Mouse (Mus musculus) limb, embryonic 15.5 days (tissue): ENCODE data around the gene Polr2e. TPM values are rescaled to one million over a fixed set of nuclear protein-coding genes. Genes with fewer than 3 reads are reported as not detected.
A peak's percentile ranks its signal among the peaks of the same experiment; 100 is the strongest.

Source experiments
- ATAC-seq: fragments of 200-750 bp; cut with Nextera tagmentation; 2 replicates; pipeline ENCODE4 v1.8.0; 2017; ENCODE audit warnings: low read depth, moderate TSS enrichment; ENCODE audit not compliant: insufficient number of reproducible peaks, low FRiP score, low TSS enrichment
- H3K27ac ChIP-seq: fragments of 300-500 bp; sonication (generic); 2 replicates; pipeline ENCODE4 v1.5.1; 2015; ENCODE audit warnings: moderate library complexity, mild to moderate bottlenecking, inconsistent platforms
- H3K27me3 ChIP-seq: fragments of 300-500 bp; sonication (generic); 2 replicates; pipeline ENCODE4 v1.6.1; 2015; ENCODE audit warnings: inconsistent platforms
- H3K36me3 ChIP-seq: fragments of 300-500 bp; sonication (generic); 2 replicates; pipeline ENCODE4 v1.6.1; 2015; ENCODE audit warnings: inconsistent platforms
- H3K4me1 ChIP-seq: fragments of 300-500 bp; sonication (generic); 2 replicates; pipeline ENCODE4 v1.6.1; 2015; ENCODE audit warnings: inconsistent platforms
- H3K4me2 ChIP-seq: fragments of 300-500 bp; sonication (generic); 2 replicates; pipeline ENCODE4 v1.6.1; 2015; ENCODE audit warnings: mild to moderate bottlenecking, inconsistent platforms
- H3K4me3 ChIP-seq: fragments of 300-500 bp; sonication (generic); 2 replicates; pipeline ENCODE4 v1.5.1; 2015; ENCODE audit warnings: mild to moderate bottlenecking, inconsistent platforms
- H3K9ac ChIP-seq: fragments of 300-500 bp; sonication (generic); 2 replicates; pipeline ENCODE4 v1.6.1; 2015; ENCODE audit warnings: inconsistent platforms
- H3K9me3 ChIP-seq: fragments of 300-500 bp; sonication (generic); 2 replicates; pipeline ENCODE4 v1.6.1; 2016; ENCODE audit warnings: inconsistent platforms
- WGBS: fragments of 180-500 bp; shearing (Covaris S2); methylation state at CpG from one replicate; pipeline ENCODE4 v1.1.7; 2015; 5-methylcytosine and 5-hydroxymethylcytosine counted together
- polyA plus RNA-seq: library from polyadenylated mRNA; unstranded; fragments of >200 nt; fragmentation: Nextera tagmentation; extraction: Ambion mirVana; gene quantifications from 2 replicates; pipeline ENCODE4 v1.2.1, GENCODE M21; 2015

Polr2e gene
- 213 and 217 TPM in 2 replicates for polyA plus RNA-seq

GRCm38 (mm10) chr10:80039559-80039979 lies at the start of gene Polr2e:
Polr2e (minus strand) TSS chr10:80039795.
- Histone ChIP-seq H3K4me1 (peaks cover 18% of the 10 kb centered on the region), H3K9ac (peak within 1 kb of the TSS; percentile 76), H3K4me3 (peak within 1 kb of the TSS; percentile 84), H3K9me3 (no peaks in the 10 kb centered on the region), H3K36me3 (peaks cover 37% of the 10 kb centered on the region), H3K4me2 (peak within 1 kb of the TSS; percentile 62), H3K27ac (peak within 1 kb of the TSS; percentile 79), H3K27me3 (no peaks in the 10 kb centered on the region)
- under 1% methylated on average over 40 of the region's 40 CpGs for WGBS
- ATAC-seq = peak; percentile 97

- Histone ChIP-seq H3K36me3 (peaks cover 23% of the 10 kb centered on the region), H3K9me3 (no peaks in the 10 kb centered on the region), H3K4me2 (no peak overlapping the region), H3K4me1 (0 out of 2 replicates have a peak, but pooled peaks cover 3% of the 10 kb centered on the region), H3K27me3 (no peaks in the 10 kb centered on the region), H3K27ac (no peak overlapping the region), H3K9ac (no peak overlapping the region), H3K4me3 (no peak overlapping the region)
- ATAC-seq = no peak
- WGBS = 40% methylated on average over 4 of the region's 4 CpGs
Measured at GRCm38 (mm10) chr10:80089146-80089545, 49.6 kb upstream of the Polr2e start.

GRCm38 (mm10) chr10:80087483-80087882 lies 47.9 kb upstream of the Polr2e start:
- Histone ChIP-seq H3K27me3 (no peaks in the 10 kb centered on the region), H3K9me3 (no peaks in the 10 kb centered on the region), H3K4me3 (no peak overlapping the region), H3K4me2 (no peak overlapping the region), H3K27ac (no peak overlapping the region), H3K4me1 (0 out of 2 replicates have a peak, but pooled peaks cover 3% of the 10 kb centered on the region), H3K9ac (no peak overlapping the region), H3K36me3 (peaks cover 36% of the 10 kb centered on the region)
- no peak for ATAC-seq
- 88% methylated on average over 8 of the region's 8 CpGs for WGBS

- H3K9ac ChIP-seq = no peak overlapping the region
Measured at GRCm38 (mm10) chr10:80086847-80087246, 47.3 kb upstream of the Polr2e start.

GRCm38 (mm10) chr10:80084817-80085487 lies 45.4 kb upstream of the Polr2e start:
- 64% methylated on average over 9 of the region's 9 CpGs for WGBS

More at GRCm38 (mm10) chr10:80086847-80087246, 47.3 kb upstream of the Polr2e start:
- H3K4me2 ChIP-seq = no peak overlapping the region
- H3K4me3 ChIP-seq = no peak overlapping the region
- H3K27ac ChIP-seq = no peak overlapping the region
- no peaks in the 10 kb centered on the region for H3K9me3 ChIP-seq
- H3K27me3 ChIP-seq = no peaks in the 10 kb centered on the region
- 74% methylated on average over 3 of the region's 3 CpGs for WGBS
- ATAC-seq = no peak
- peaks cover 42% of the 10 kb centered on the region for H3K36me3 ChIP-seq
- H3K4me1 ChIP-seq = 0 out of 2 replicates have a peak, but pooled peaks cover 3% of the 10 kb centered on the region

GRCm38 (mm10) chr10:80081075-80081474 lies 41.5 kb upstream of the Polr2e start:
- Histone ChIP-seq H3K4me3 (no peak overlapping the region), H3K9me3 (no peaks in the 10 kb centered on the region), H3K4me1 (peaks cover 3% of the 10 kb centered on the region; the same call in 1 of the 2 replicates), H3K36me3 (peaks cover 78% of the 10 kb centered on the region), H3K27me3 (no peaks in the 10 kb centered on the region), H3K9ac (no peak overlapping the region), H3K27ac (no peak overlapping the region), H3K4me2 (no peak overlapping the region)
- 78% methylated on average over 3 of the region's 3 CpGs for WGBS
- ATAC-seq = no peak

More at GRCm38 (mm10) chr10:80084817-80085487, 45.4 kb upstream of the Polr2e start:
- Histone ChIP-seq H3K4me1 (peaks cover 3% of the 10 kb centered on the region; the same call in 1 of the 2 replicates), H3K27me3 (no peaks in the 10 kb centered on the region), H3K27ac (no peak overlapping the region), H3K36me3 (peaks cover 56% of the 10 kb centered on the region), H3K9ac (no peak overlapping the region), H3K9me3 (no peaks in the 10 kb centered on the region), H3K4me2 (no peak overlapping the region), H3K4me3 (no peak overlapping the region)
- no peak for ATAC-seq

GRCm38 (mm10) chr10:80080396-80081070 lies 40.9 kb upstream of the Polr2e start:
- H3K9ac ChIP-seq = no peak overlapping the region
- no peak overlapping the region for H3K4me2 ChIP-seq
- no peak overlapping the region for H3K4me3 ChIP-seq
- no peak overlapping the region for H3K27ac ChIP-seq
- H3K36me3 ChIP-seq = peaks cover 78% of the 10 kb centered on the region
- 74% methylated on average over 16 of the region's 16 CpGs for WGBS
- no peaks in the 10 kb centered on the region for H3K27me3 ChIP-seq
- H3K9me3 ChIP-seq = no peaks in the 10 kb centered on the region
- H3K4me1 ChIP-seq = peaks cover 5% of the 10 kb centered on the region
- no peak for ATAC-seq

GRCm38 (mm10) chr10:80078366-80078765 lies 38.8 kb upstream of the Polr2e start:
- H3K4me1 ChIP-seq = peaks cover 14% of the 10 kb centered on the region
- H3K36me3 ChIP-seq = peaks cover 60% of the 10 kb centered on the region
- no peak overlapping the region for H3K27ac ChIP-seq
- no peak overlapping the region for H3K4me2 ChIP-seq
- WGBS = 96% methylated on average over 1 of the region's 1 CpGs
- no peak overlapping the region for H3K4me3 ChIP-seq
- H3K9ac ChIP-seq = no peak overlapping the region
- H3K9me3 ChIP-seq = no peaks in the 10 kb centered on the region
- no peaks in the 10 kb centered on the region for H3K27me3 ChIP-seq
- no peak for ATAC-seq

- Histone ChIP-seq H3K4me3 (no peak overlapping the region), H3K4me2 (no peak overlapping the region), H3K9ac (no peak overlapping the region), H3K4me1 (peaks cover 16% of the 10 kb centered on the region), H3K27me3 (no peaks in the 10 kb centered on the region), H3K36me3 (peaks cover 49% of the 10 kb centered on the region), H3K9me3 (no peaks in the 10 kb centered on the region), H3K27ac (no peak overlapping the region)
- ATAC-seq = no peak
- 90% methylated on average over 5 of the region's 5 CpGs for WGBS
Measured at GRCm38 (mm10) chr10:80077312-80077711, 37.7 kb upstream of the Polr2e start.

GRCm38 (mm10) chr10:80076386-80076785 lies 36.8 kb upstream of the Polr2e start:
- 96% methylated on average over 4 of the region's 4 CpGs for WGBS
- ATAC-seq = no peak
- peaks cover 19% of the 10 kb centered on the region for H3K4me1 ChIP-seq

GRCm38 (mm10) chr10:80075924-80076323 lies 36.3 kb upstream of the Polr2e start:
- ATAC-seq = no peak
- H3K36me3 ChIP-seq = peaks cover 35% of the 10 kb centered on the region
- H3K9me3 ChIP-seq = no peaks in the 10 kb centered on the region
- peaks cover 23% of the 10 kb centered on the region for H3K4me1 ChIP-seq
- H3K27me3 ChIP-seq = no peaks in the 10 kb centered on the region
- no peak overlapping the region for H3K4me2 ChIP-seq
- WGBS = 59% methylated on average over 1 of the region's 1 CpGs
- no peak overlapping the region for H3K9ac ChIP-seq
- H3K27ac ChIP-seq = no peak overlapping the region
- H3K4me3 ChIP-seq = no peak overlapping the region

More at GRCm38 (mm10) chr10:80076386-80076785, 36.8 kb upstream of the Polr2e start:
- H3K27ac ChIP-seq = no peak overlapping the region
- no peaks in the 10 kb centered on the region for H3K27me3 ChIP-seq
- no peak overlapping the region for H3K9ac ChIP-seq
- peaks cover 40% of the 10 kb centered on the region for H3K36me3 ChIP-seq
- no peaks in the 10 kb centered on the region for H3K9me3 ChIP-seq
- H3K4me3 ChIP-seq = no peak overlapping the region
- no peak overlapping the region for H3K4me2 ChIP-seq
